Mouse (Mus musculus) stomach, postnatal 0 days (tissue): ENCODE data around the gene Hcls1. TPM values are rescaled to one million over a fixed set of nuclear protein-coding genes. Genes with fewer than 3 reads are reported as not detected.

Experiments
- ATAC-seq: fragments of 200-750 bp; cut with Nextera tagmentation; 2 replicates; pipeline ENCODE4 v1.8.0; 2017; ENCODE audit not compliant: low FRiP score, low TSS enrichment
- DNase-seq: peaks from one replicate; pipeline ENCODE4 v3.0.0-alpha.2; 2016; ENCODE audit warnings: low spot score
- H3K27ac ChIP-seq: fragments of 300-500 bp; sonication (generic); replicated peaks from 2 replicates; pipeline ENCODE4 v1.5.1; 2014; ENCODE audit warnings: mild to moderate bottlenecking, control low read depth
- H3K27me3 ChIP-seq: fragments of 300-500 bp; sonication (generic); 2 replicates; pipeline ENCODE4 v1.6.1; 2014; ENCODE audit warnings: low read length; ENCODE audit not compliant: control insufficient read depth, insufficient read depth
- H3K36me3 ChIP-seq: fragments of 300-500 bp; sonication (generic); 2 replicates; pipeline ENCODE4 v1.6.1; 2014; ENCODE audit warnings: low read length, mixed read lengths; ENCODE audit not compliant: control insufficient read depth, insufficient read depth
- H3K4me1 ChIP-seq: fragments of 300-500 bp; sonication (generic); replicated peaks from 2 replicates; pipeline ENCODE4 v1.6.1; 2014; ENCODE audit warnings: antibody characterized with exemption; ENCODE audit not compliant: control insufficient read depth, insufficient read depth
- H3K4me2 ChIP-seq: fragments of 300-500 bp; sonication (generic); replicated peaks from 2 replicates; pipeline ENCODE4 v1.6.1; 2014; ENCODE audit warnings: low read depth, mild to moderate bottlenecking, control low read depth, moderate library complexity
- H3K4me3 ChIP-seq: fragments of 300-500 bp; sonication (generic); 2 replicates; pipeline ENCODE4 v1.5.1; 2014; ENCODE audit warnings: low read depth, low read length, control low read depth
- H3K9ac ChIP-seq: fragments of 300-500 bp; sonication (generic); 2 replicates; pipeline ENCODE4 v1.6.1; 2014; ENCODE audit warnings: mild to moderate bottlenecking, low read length, control low read depth, mixed read lengths
- H3K9me3 ChIP-seq: fragments of 300-500 bp; sonication (generic); 2 replicates; pipeline ENCODE4 v1.6.1; 2016; ENCODE audit warnings: low read length; ENCODE audit not compliant: control insufficient read depth
- CTCF ChIP-seq: IDR thresholded peaks from 2 replicates; pipeline ENCODE4 v1.5.1; 2016; ENCODE audit warnings: antibody characterized with exemption, low read depth, mild to moderate bottlenecking, moderate library complexity
- EP300 ChIP-seq: optimal IDR thresholded peaks from 2 replicates; pipeline ENCODE3; 2016; ENCODE audit warnings: antibody characterized with exemption
- WGBS: fragments of 180-500 bp; shearing (Covaris S2); extraction: QIAGEN DNeasy Blood & Tissue Kit; methylation state at CpG from one replicate; pipeline ENCODE4 v1.1.7; 2014; 5-methylcytosine and 5-hydroxymethylcytosine counted together
- polyA plus RNA-seq: library from polyadenylated mRNA; unstranded; fragments of >200 nt; fragmentation: Nextera tagmentation; extraction: Ambion mirVana; gene quantifications from 2 replicates; pipeline ENCODE4 v1.2.1, GENCODE M21; 2015

Gene Hcls1
- polyA plus RNA-seq, 1 experiment from 2014 or later, result 3.7 TPM

DNA sequence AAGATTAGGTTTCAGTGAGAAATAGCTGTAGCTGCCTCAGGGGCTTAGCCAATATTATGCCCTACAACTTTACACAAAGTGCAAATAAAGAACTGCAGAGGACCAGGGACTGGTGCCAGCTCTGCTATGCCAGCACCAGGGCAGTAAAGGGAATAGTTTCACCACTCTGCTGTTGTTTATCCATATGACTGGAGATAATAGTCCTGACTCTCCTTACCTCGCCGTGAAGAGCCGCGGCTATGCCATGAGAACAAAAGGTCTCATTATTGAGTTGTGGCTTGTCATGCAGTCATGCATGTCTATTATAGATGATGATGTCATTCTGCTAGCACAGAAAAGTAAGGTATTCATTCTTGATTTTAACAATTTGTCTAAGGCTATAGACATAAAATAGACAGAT, 7.1 kb downstream of the Hcls1 start:
- Histone ChIP-seq H3K9ac (no peak overlapping the region), H3K9me3 (no peaks in the 10 kb centered on the region), H3K4me2 (no peak overlapping the region), H3K36me3 (no peaks in the 10 kb centered on the region), H3K27ac (no peak overlapping the region), H3K4me1 (no peaks in the 10 kb centered on the region), H3K27me3 (no peaks in the 10 kb centered on the region), H3K4me3 (no peak overlapping the region)
- DNase-seq, result no peak
- WGBS, result 68% methylated on average over 4 of the region's 4 CpGs
- TF ChIP-seq CTCF, result no peak
- no peak for TF ChIP-seq EP300
- no peak for ATAC-seq

DNA sequence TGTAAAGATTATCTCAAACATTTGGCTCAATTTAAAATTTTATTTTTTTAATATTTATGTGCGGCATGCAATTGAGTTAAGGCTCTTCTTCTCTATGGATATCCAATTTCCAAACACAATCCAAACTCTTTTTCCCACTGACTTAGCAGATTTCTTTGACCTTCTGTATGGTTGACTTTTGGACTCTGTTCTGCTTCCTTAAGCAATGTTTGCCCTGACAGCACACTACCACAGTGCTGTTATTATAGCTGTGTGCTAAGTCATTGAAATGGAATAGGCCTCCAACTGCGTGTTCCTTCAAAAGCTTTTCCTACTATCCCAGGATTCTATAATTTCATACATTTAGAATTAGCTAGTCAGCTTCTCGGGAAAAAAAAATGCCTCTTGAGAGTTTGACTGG, 8.8 kb downstream of the Hcls1 start:
- ATAC-seq (no peak), DNase-seq (no peak)
- 84% methylated on average over 3 of the region's 3 CpGs for WGBS
- Histone ChIP-seq H3K9ac (no peak overlapping the region), H3K27ac (no peak overlapping the region), H3K9me3 (no peaks in the 10 kb centered on the region), H3K4me3 (no peak overlapping the region), H3K27me3 (no peaks in the 10 kb centered on the region), H3K4me2 (no peak overlapping the region), H3K36me3 (no peaks in the 10 kb centered on the region), H3K4me1 (no peaks in the 10 kb centered on the region)
- TF ChIP-seq CTCF (no peak), EP300 (no peak)

DNA sequence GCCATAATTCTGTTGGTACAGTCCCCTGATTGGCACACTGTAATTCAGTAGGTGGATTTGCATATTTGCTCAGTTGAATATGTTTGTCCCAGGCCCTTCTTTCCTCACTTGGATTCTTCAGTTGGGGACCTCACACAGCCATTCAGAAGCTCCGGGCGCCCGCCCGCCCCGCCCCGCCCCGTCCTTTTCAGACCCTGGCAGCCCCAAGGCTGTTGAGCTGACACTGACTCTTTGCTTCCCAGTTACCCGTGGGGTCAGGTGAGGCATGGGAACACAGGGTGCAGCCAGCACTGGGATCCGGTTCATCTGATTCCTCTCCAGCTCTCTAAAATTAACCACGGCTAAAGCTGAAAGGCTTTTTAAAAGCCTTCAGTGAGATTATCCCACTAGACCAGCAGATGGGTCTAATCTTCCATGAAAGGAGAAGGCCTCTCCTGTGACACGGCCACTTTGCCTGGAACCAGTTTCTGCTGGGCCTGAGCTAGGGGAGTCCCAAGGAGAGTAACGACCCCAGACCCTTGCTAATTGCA, 10.2 kb downstream of the Hcls1 start:
- Histone ChIP-seq H3K9ac (no peak overlapping the region), H3K4me1 (no peaks in the 10 kb centered on the region), H3K9me3 (no peaks in the 10 kb centered on the region), H3K4me2 (no peak overlapping the region), H3K36me3 (no peaks in the 10 kb centered on the region), H3K27ac (no peak overlapping the region), H3K4me3 (no peak overlapping the region), H3K27me3 (no peaks in the 10 kb centered on the region)
- 57% methylated on average over 12 of the region's 12 CpGs for WGBS
- ATAC-seq (no peak), DNase-seq (no peak)
- TF ChIP-seq CTCF (no peak), EP300 (no peak)

DNA sequence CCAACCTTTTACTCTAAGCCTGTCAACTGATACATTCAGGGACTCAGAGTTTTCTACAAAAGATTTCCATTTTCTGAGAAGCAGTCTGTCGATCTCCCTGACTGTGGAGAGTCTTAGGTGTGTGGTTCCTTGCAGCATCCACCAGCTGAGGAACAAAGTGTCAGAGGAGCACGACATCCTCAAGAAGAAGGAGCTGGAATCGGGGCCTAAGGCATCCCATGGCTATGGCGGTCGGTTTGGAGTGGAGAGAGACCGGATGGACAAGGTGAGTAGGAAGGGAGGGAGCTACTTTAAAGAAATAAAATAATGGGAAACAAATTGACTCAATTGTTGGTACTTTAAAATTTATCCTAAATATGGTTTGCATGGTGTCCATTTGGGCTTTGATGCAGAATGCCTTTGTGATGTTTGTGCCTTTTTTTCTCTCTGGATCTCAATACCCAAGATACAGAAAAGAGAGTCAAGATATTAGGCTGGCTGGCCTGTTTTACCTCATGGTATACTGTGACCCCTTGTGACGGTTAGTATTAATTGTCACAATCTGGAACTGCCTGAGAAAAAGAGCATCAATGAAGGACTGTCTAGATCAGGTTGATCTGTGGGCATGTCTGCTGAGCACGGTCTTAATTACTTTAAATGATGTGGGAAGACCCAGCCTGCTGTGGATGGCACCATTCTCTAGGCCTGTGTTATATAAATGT, 11.8 kb downstream of the Hcls1 start:
- TF ChIP-seq CTCF (no peak), EP300 (no peak)
- Histone ChIP-seq H3K4me1 (no peaks in the 10 kb centered on the region), H3K9me3 (no peaks in the 10 kb centered on the region), H3K9ac (no peak overlapping the region), H3K4me2 (no peak overlapping the region), H3K36me3 (no peaks in the 10 kb centered on the region), H3K27me3 (no peaks in the 10 kb centered on the region), H3K27ac (no peak overlapping the region), H3K4me3 (no peak overlapping the region)
- ATAC-seq (no peak), DNase-seq (no peak)
- WGBS, result 71% methylated on average over 8 of the region's 8 CpGs

DNA sequence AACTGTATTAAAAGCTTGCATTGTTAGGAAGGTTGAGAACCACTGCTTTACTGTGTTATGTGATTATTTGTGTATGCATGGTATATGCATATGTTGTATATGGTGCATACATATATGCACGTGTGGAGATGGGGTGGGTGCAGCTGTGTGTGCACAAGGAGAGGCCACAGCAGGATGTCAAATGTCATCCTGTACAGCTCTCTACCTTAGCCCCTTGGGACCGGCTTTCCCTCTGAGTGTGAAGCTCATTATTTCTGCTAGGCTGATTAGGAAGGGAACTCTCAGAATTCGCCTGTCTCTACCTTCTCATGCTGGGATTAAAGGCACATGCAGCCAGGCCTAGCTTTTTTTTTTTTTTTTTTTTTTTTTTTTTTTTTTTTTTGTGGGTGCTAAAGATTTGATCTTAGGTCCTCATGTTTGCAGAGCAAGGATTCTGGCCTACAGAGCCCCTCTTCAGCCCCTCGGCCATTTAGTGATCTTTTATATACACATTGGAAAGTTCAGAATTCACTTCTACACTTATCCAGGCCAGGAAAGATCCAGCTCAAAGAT, 12.9 kb downstream of the Hcls1 start:
- TF ChIP-seq CTCF (no peak), EP300 (no peak)
- H3K36me3 ChIP-seq, result no peaks in the 10 kb centered on the region
- DNase-seq (no peak), ATAC-seq (no peak)
- 53% methylated on average over 4 of the region's 4 CpGs for WGBS
- H3K4me2 ChIP-seq, result no peak overlapping the region
- H3K4me3 ChIP-seq, result no peak overlapping the region
- no peaks in the 10 kb centered on the region for H3K9me3 ChIP-seq
- no peak overlapping the region for H3K9ac ChIP-seq
- H3K27me3 ChIP-seq, result no peaks in the 10 kb centered on the region
- no peak overlapping the region for H3K27ac ChIP-seq
- no peaks in the 10 kb centered on the region for H3K4me1 ChIP-seq

DNA sequence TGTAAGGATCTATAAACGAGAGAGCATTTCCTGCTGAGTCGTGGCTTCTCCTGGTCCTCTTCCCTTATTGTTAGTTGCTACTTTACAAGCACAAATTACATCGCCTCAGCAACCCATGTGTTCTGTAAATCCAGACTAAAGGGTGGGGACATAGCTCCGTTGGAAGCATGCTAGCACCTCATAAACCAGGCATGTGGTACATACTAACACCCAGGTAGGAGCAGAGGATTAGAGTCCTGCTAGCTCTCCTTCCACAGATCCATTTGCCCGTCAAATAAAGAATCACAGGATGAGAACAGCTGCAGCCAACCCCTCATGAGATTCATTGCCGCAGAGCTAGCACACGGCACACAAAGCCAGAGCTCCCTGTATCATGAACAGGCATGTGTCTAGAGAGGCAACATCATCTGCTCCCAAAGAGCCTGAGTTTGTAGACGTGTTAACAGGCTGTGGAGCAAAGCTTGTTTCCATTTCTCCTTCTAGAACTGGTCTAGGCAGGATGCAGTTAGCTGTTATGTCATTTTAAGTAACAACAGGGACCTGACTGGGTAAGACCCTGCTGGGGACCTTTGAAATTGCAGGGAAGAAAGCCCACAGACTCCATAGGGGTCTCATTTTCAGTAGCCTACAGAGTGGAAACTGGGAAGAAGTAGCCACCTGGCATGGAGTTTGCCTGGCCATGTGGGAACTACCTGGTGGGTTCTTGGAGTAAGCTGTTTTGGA, 15.0 kb downstream of the Hcls1 start:
- H3K27me3 ChIP-seq, result no peaks in the 10 kb centered on the region
- ATAC-seq (no peak), DNase-seq (no peak)
- H3K9me3 ChIP-seq, result no peaks in the 10 kb centered on the region
- TF ChIP-seq EP300 (no peak), CTCF (no peak)
- 58% methylated on average over 8 of the region's 8 CpGs for WGBS
- no peaks in the 10 kb centered on the region for H3K36me3 ChIP-seq
- H3K4me2 ChIP-seq, result no peak overlapping the region
- H3K4me1 ChIP-seq, result no peaks in the 10 kb centered on the region
- no peak overlapping the region for H3K27ac ChIP-seq
- no peak overlapping the region for H3K4me3 ChIP-seq
- no peak overlapping the region for H3K9ac ChIP-seq
